Mouse (Mus musculus) lung, postnatal 0 days (tissue): ENCODE measurements around the gene Jazf1. TPM values are rescaled to one million over a fixed set of nuclear protein-coding genes. Genes with fewer than 3 reads are reported as not detected.

Experiments used
- ATAC-seq: fragments of 200-750 bp; cut with Nextera tagmentation; 2 replicates; pipeline ENCODE4 v1.8.0; 2017; ENCODE audit warnings: moderate library complexity
- DNase-seq: peaks from one replicate; pipeline ENCODE4 v3.0.0-alpha.2; 2016; ENCODE audit warnings: low spot score
- H3K27ac ChIP-seq: fragments of 300-500 bp; sonication (generic); 2 replicates; pipeline ENCODE4 v1.5.1; 2014; ENCODE audit warnings: antibody characterized with exemption, mild to moderate bottlenecking, low read length, mixed read lengths
- H3K27me3 ChIP-seq: fragments of 300-500 bp; sonication (generic); replicated peaks from 2 replicates; pipeline ENCODE4 v1.6.1; 2014; ENCODE audit warnings: low read length, mixed read lengths; ENCODE audit not compliant: insufficient read depth
- H3K36me3 ChIP-seq: fragments of 300-500 bp; sonication (generic); 2 replicates; pipeline ENCODE4 v1.6.1; 2014; ENCODE audit warnings: low read length, mixed read lengths; ENCODE audit not compliant: insufficient read depth
- H3K4me1 ChIP-seq: fragments of 300-500 bp; sonication (generic); 2 replicates; pipeline ENCODE4 v1.6.1; 2014; ENCODE audit warnings: antibody characterized with exemption, low read depth, low read length, mixed read lengths; ENCODE audit not compliant: insufficient read depth
- H3K4me2 ChIP-seq: fragments of 300-500 bp; sonication (generic); replicated peaks from 2 replicates; pipeline ENCODE4 v1.6.1; 2014; ENCODE audit warnings: low read depth, mild to moderate bottlenecking, low read length, moderate library complexity, mixed read lengths
- H3K4me3 ChIP-seq: fragments of 300-500 bp; sonication (generic); 2 replicates; pipeline ENCODE4 v1.5.1; 2014; ENCODE audit warnings: low read depth, low read length
- H3K9ac ChIP-seq: fragments of 300-500 bp; sonication (generic); replicated peaks from 2 replicates; pipeline ENCODE4 v1.6.1; 2014; ENCODE audit warnings: low read depth, mild to moderate bottlenecking
- H3K9me3 ChIP-seq: fragments of 300-500 bp; sonication (generic); 2 replicates; pipeline ENCODE4 v1.6.1; 2016; ENCODE audit warnings: low read length, mixed read lengths
- CTCF ChIP-seq: IDR thresholded peaks from 2 replicates; pipeline ENCODE4 v1.5.1; 2016; ENCODE audit warnings: antibody characterized with exemption, mild to moderate bottlenecking
- EP300 ChIP-seq: IDR thresholded peaks from 2 replicates; pipeline ENCODE4 v1.6.1; 2016; ENCODE audit warnings: antibody characterized with exemption, mild to moderate bottlenecking, control low read depth
- WGBS: fragments of 180-500 bp; shearing (Covaris S2); extraction: QIAGEN DNeasy Blood & Tissue Kit; methylation state at CpG from one replicate; pipeline ENCODE4 v1.1.7; 2014; 5-methylcytosine and 5-hydroxymethylcytosine counted together
- polyA plus RNA-seq: library from polyadenylated mRNA; unstranded; fragments of >200 nt; fragmentation: Nextera tagmentation; extraction: Ambion mirVana; gene quantifications from 2 replicates; pipeline ENCODE4 v1.2.1, GENCODE M21; 2015

Jazf1 gene
- polyA plus RNA-seq, 1 experiment from 2014 or later, result 3.9 TPM

- no peak for TF ChIP-seq EP300
- TF ChIP-seq CTCF, result no peak
- ATAC-seq, result no peak
- Histone ChIP-seq H3K4me1 (no peaks in the 10 kb centered on the region; the same call in 1 of the 2 replicates), H3K9me3 (no peaks in the 10 kb centered on the region), H3K27me3 (no peaks in the 10 kb centered on the region), H3K4me2 (no peak overlapping the region), H3K4me3 (no peak overlapping the region), H3K36me3 (no peaks in the 10 kb centered on the region), H3K9ac (no peak overlapping the region), H3K27ac (no peak overlapping the region)
- peak; percentile 24 for DNase-seq
- WGBS, result 46% methylated on average over 4 of the region's 4 CpGs
These were observed 173.4 kb downstream of the Jazf1 start for GRCm38 (mm10) chr6:52895075-52895474.

- peak; percentile 13 for DNase-seq
- H3K27me3 ChIP-seq, result no peaks in the 10 kb centered on the region
- H3K4me1 ChIP-seq, result no peaks in the 10 kb centered on the region; the same call in 1 of the 2 replicates
- TF ChIP-seq CTCF, result no peak
- TF ChIP-seq EP300, result no peak
- 49% methylated on average over 13 of the region's 13 CpGs for WGBS
- no peaks in the 10 kb centered on the region for H3K36me3 ChIP-seq
- H3K9ac ChIP-seq, result no peak overlapping the region
- no peak overlapping the region for H3K27ac ChIP-seq
- ATAC-seq, result no peak
- 0 out of 2 replicates have a peak overlapping the region, but pooled peaks have one; percentile 19 for H3K4me2 ChIP-seq
- H3K4me3 ChIP-seq, result no peak overlapping the region
- no peaks in the 10 kb centered on the region for H3K9me3 ChIP-seq
These were observed 174.0 kb downstream of the Jazf1 start for GRCm38 (mm10) chr6:52894501-52894823.

- Histone ChIP-seq H3K27me3 (no peaks in the 10 kb centered on the region), H3K27ac (no peak overlapping the region), H3K9ac (no peak overlapping the region), H3K9me3 (no peaks in the 10 kb centered on the region), H3K4me1 (no peaks in the 10 kb centered on the region; the same call in 1 of the 2 replicates), H3K4me2 (no peak overlapping the region), H3K4me3 (no peak overlapping the region), H3K36me3 (no peaks in the 10 kb centered on the region)
- 69% methylated on average over 9 of the region's 9 CpGs for WGBS
- DNase-seq (peak; percentile 2), ATAC-seq (no peak)
- TF ChIP-seq CTCF (no peak), EP300 (no peak)
These were observed 174.5 kb downstream of the Jazf1 start for GRCm38 (mm10) chr6:52893811-52894500.

- TF ChIP-seq EP300 (no peak), CTCF (no peak)
- WGBS, result 69% methylated on average over 3 of the region's 3 CpGs
- ATAC-seq (no peak), DNase-seq (no peak)
- Histone ChIP-seq H3K9me3 (no peaks in the 10 kb centered on the region), H3K9ac (no peak overlapping the region), H3K4me1 (no peaks in the 10 kb centered on the region; the same call in 1 of the 2 replicates), H3K27ac (no peak overlapping the region), H3K36me3 (no peaks in the 10 kb centered on the region), H3K4me3 (no peak overlapping the region), H3K27me3 (no peaks in the 10 kb centered on the region), H3K4me2 (no peak overlapping the region)
These were observed 175.5 kb downstream of the Jazf1 start for GRCm38 (mm10) chr6:52892978-52893377.

- TF ChIP-seq CTCF, result no peak
- no peak for TF ChIP-seq EP300
- Histone ChIP-seq H3K4me1 (no peaks in the 10 kb centered on the region), H3K9ac (no peak overlapping the region), H3K9me3 (no peaks in the 10 kb centered on the region), H3K4me3 (no peak overlapping the region), H3K4me2 (no peak overlapping the region), H3K27ac (no peak overlapping the region), H3K36me3 (no peaks in the 10 kb centered on the region), H3K27me3 (no peaks in the 10 kb centered on the region)
- no peak for DNase-seq
- no peak for ATAC-seq
- WGBS, result 75% methylated on average over 4 of the region's 4 CpGs
These were observed 180.8 kb downstream of the Jazf1 start for GRCm38 (mm10) chr6:52887541-52888203.

GRCm38 (mm10) chr6:52883773-52884172 is 184.7 kb downstream of the Jazf1 start:
- Histone ChIP-seq H3K27ac (no peak overlapping the region), H3K27me3 (no peaks in the 10 kb centered on the region), H3K4me3 (no peak overlapping the region), H3K36me3 (no peaks in the 10 kb centered on the region), H3K9ac (no peak overlapping the region), H3K4me1 (no peaks in the 10 kb centered on the region), H3K9me3 (no peaks in the 10 kb centered on the region), H3K4me2 (no peak overlapping the region)
- ATAC-seq, result no peak
- WGBS, result 47% methylated on average over 2 of the region's 2 CpGs
- no peak for DNase-seq
- TF ChIP-seq EP300, result no peak
- no peak for TF ChIP-seq CTCF
